Mouse (Mus musculus) adipocyte (in vitro differentiated cells): ENCODE measurements at regions not wholly inside any gene's neighbourhood (a gene's known extent, or its start where the extent isn't known, plus 50 kb on each side); places are given as distances from the start of the nearest gene placed in this dataset.

ENCODE experiments used
- DNase-seq: peaks from one replicate; pipeline ENCODE4 v3.0.0-alpha.2; 2016; ENCODE audit warnings: low spot score

DNA sequence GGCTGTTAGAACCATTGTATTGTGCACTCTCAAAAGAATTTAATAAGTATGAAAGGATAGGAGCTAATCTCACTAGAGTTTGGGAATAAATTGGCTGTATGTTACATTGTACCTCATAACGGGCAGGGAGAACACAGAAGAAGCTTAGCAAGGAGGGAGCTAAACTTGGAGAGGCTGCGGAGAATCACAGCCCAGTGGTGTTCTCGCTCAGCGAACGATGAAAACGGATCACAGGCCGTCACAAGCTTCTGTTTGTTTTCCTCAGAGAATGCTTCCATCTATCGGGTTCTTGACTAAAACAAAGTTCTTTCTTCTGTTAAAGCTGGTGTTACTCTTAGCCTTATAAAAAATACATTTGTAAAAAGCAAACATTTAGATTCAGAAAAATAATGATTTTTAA lies 178.2 kb upstream of the Rnd3 start:
- no peak for DNase-seq

GRCm38 (mm10) chr2:51321676-51322075 lies 172.8 kb upstream of the Rnd3 start:
- DNase-seq: no peak

GRCm38 (mm10) chr2:51316452-51316851 lies 167.5 kb upstream of the Rnd3 start:
- DNase-seq: peak; percentile 31

GRCm38 (mm10) chr2:51313414-51313813 lies 164.5 kb upstream of the Rnd3 start:
- no peak for DNase-seq

GRCm38 (mm10) chr2:51306257-51306656 lies 157.3 kb upstream of the Rnd3 start:
- no peak for DNase-seq

DNA sequence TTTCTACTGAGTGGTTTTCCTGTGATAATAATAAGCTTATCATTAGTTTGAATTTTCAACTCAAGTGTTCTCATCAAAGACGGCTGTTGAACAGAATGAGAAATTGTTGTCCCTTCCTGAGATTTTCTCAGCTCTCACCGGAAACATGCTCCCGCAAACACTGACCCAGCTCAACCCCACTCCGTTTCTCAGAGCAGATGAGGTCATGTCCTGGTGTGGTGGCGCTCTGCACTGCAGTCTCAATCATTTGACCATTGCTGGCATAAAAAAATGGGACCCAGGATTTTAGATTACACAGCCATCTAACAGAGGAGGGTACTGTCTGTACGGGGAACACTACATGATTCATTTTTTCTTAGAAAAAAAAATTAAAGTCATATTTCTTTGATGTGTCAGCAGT lies 156.5 kb upstream of the Rnd3 start:
- peak; percentile 50 for DNase-seq

DNA sequence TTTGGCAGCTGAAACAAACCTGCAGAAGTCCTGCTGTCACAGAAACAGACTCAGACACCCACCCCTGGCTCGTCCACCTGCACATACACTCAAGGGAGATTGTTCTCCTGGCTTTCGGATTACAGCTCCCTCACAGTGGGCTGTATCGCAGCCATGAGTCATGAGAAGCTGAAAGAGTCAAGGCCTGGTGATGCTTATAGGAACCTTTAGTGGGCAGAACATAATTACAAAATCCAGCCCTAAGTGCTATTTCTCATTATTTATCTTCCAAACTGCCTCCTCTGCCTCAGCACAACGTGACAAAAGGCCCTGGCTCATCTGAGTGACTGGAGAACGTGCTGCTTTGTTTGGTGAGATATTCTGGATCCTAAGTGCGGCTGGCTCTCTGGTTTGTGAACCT lies 155.8 kb upstream of the Rnd3 start:
- peak; percentile 10 for DNase-seq

DNA sequence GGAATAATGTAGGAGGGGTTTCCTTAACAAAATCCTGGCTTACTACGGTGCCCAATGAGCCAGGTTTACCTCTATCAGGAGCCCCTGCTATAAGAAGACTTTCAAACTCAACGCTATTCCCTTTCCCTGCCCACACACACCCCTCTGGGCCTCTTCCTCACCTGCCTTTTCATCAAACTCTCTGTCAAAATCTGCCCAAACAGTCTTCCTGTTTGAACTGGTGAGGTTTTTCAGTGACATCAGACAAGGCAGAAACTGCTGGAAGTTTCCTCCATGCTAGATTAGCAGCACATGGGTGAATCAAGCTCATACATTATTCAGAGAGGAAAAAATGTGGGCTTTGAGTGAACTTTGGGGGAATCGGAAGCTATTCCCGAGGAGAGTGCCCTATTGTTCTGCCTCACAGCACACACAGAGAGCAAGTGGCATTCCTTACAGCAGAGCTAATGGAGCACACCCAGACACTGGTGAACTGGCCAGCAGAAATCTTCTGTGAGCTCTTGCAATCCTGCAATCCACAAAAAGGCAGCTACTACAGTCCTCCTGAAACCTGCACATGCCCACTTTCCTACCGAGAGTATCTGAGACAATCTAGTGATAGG lies 141.8 kb upstream of the Rnd3 start:
- DNase-seq: no peak

DNA sequence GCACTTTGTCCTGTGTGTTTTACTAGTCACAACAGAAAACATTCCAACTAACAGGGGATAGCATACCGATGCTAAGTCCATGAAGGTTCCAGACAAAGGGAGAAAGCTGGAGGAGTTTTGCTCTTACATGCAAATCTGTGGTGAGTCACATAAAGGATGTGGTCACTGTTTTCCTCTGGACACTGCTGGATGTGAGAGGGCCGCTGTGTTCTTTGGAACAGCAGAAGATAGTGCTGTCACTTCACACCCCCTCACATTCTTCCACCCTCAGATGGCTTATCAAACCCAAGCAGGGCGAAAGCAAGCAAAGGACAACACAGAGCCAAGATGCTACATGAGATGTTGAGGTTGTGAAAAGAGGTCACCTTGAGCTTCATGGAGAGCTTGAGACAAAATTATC lies 139.8 kb upstream of the Rnd3 start:
- DNase-seq: no peak

DNA sequence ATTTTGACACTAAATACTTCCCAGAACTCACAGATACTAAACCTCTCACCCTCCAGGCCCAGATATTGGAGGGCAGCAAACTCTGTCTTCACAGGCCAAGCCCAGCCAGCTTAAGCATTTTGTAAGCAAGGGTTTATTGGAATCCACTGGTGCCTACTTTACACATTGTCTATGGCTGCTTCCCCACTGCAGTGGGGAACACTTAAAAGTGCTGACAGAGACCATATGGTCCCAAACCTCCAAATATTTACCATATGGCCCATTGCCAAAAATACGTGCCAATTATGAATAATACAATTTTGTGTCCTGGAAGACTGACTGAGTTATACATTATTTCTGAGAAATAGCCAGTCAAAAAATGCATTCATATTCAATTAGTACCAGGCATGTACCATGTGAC lies 136.7 kb upstream of the Rnd3 start:
- peak; percentile 10 for DNase-seq

GRCm38 (mm10) chr2:51284781-51285225 lies 135.9 kb upstream of the Rnd3 start:
- peak; percentile 65 for DNase-seq

GRCm38 (mm10) chr2:51279396-51280045 lies 130.6 kb upstream of the Rnd3 start:
- DNase-seq: peak; percentile 40

DNA sequence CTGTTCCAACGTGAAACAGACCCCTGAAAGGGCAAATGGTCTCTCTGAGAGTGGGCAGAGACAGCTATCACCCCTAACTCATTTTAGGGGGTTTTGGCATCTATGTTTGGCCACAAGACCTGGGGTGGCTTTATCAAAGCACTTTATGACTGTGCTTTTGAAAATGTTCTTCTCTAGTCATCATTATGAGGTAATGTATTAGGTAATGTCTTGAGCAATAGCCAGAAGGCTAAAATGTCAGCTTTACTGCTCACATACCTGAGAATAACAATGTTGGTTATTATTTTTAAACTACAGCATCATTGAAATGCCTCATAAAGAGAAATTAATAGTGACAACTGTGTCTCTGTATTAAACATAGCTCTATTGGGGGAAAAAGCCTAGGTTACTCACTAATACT lies 129.9 kb upstream of the Rnd3 start:
- DNase-seq: no peak

DNA sequence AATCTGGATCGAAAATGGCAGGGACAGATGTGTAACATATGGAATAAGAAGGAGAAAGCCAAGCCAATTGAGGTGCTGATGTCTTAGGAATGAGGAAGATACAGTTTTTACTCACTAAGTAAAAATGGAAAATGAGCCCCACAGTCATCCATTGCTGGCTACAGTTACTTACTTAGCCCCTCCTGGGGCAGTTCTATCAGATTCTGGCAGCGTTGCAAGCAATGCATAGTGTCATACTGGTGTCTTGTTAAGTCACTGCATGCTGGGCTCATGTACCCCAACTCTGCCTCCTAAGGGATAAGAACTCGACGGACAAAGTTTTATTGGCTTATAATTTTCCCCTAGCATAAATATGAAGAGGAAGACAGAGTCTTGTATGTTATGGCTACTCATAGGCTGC lies 129.4 kb upstream of the Rnd3 start:
- DNase-seq: no peak

GRCm38 (mm10) chr2:51276591-51276990 lies 127.7 kb upstream of the Rnd3 start:
- DNase-seq: no peak

DNA sequence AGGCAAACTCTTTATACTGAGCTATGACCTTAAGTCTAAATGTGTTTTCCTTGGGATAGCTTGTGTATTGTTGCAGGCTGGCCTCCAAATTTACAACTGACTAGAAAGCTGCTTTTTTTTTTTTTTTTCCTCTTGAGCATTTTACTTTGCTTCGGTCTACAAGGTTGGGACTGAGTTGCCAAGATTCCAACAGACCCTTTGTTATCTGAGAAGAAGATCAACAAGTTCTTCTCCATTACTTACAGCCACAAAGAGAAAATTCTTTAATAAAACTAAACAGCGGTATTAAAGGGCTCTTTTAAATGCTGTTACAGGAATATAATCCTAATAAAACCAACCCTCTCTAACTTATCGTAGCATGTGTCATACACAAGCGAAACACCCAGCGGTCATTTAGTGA lies 124.4 kb upstream of the Rnd3 start:
- DNase-seq: no peak

DNA sequence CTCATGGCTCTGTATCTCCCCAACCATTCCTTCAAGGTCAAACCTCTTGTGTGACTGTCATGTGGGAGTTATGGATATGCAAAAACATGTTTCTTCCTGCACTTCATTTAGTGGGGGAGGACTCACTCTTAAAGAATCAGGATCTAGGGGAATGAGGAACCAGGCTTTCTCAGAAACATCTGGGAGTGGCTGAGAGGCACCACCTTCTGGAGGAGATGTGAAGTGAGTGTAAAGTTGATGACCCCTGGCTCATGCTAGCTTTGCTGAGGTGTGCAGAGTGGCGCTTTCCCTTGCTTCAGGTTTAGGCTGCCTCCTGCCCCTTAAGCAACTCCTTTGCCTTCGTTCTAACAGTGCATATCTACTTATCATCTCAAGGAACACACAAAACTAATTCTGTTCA lies 119.6 kb upstream of the Rnd3 start:
- peak; percentile 24 for DNase-seq

DNA sequence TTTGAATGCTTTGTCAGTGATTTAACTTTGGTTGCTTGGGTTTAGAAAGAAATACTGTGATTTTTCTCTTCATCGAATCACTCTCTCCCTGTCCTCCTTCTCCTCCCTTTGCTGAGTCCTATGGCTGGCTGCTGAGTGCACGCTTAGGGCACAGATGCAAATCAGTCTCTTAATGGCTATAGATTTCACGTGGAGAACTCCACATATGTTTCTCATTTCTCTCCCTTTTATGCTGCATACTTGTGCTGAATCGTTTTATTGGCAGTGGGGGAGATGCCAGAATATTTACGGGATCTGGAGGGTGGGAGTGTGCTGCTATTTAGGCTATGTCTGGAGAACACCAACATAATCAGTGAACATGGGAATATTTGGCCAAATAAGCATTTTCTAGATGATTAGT lies 118.8 kb upstream of the Rnd3 start:
- no peak for DNase-seq

- no peak for DNase-seq
Measured at GRCm38 (mm10) chr2:51262506-51262905, 113.6 kb upstream of the Rnd3 start.

DNA sequence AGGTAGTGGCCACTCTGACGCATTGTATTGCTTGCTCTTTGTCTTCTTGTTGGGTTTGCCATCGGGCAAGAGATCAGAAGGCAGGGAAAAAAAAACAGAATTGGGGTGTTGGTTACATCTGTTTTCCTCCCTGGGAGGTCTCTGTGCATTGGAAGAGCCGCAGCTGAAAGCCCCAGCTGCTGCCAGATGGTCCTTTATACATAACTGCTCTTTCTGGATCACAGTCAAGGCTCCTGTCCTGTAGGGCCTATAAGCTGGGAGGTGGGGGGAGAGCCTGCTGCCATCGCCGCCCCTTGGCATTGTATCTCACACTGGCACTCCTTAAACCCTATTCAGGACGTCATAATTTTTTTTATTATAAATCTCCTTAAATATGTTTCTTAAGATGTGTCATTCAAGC lies 101.9 kb upstream of the Rnd3 start:
- no peak for DNase-seq

DNA sequence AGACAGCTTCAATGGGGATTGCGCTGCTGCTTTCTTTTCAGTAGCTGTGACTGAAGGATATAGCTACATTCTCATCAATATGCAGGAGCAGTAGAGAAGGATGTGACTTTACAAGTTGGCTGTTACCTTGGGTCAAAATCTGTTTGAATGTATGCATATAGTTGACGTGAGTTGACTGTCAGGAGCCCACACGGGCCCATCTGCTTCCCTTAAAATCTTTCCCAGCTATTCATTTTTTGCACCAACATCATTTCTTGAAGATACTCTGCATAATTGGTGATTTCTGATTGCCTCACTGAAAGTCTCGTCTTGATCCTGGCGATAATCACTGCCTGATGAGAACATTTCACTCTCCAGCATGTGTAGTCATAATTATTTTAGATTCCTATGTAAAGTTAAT lies 92.7 kb upstream of the Rnd3 start:
- DNase-seq: no peak

DNA sequence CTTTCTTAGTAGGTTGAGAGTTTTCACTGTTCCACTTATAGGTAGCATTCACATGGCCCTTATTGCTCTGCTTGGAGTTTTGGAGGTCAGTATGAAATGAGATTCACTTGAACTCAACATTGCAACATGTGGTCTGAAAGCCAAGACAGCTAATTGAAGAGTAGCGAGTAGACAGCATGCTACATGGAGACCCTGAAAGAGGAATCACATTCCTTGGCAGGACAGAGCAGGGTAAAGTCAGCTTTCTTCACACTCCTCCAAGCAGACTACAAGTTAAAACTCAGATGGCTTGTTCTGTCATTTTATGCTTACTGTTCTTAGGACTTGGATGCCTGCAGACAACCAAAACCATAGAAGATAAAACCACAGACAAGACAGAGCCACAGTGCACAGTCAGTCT lies 91.1 kb upstream of the Rnd3 start:
- no peak for DNase-seq

- DNase-seq: no peak
Measured at GRCm38 (mm10) chr2:51238992-51239391, 90.1 kb upstream of the Rnd3 start.
